Mouse (Mus musculus): ENCODE measurements around the gene Surf1. TPM values are rescaled to one million over a fixed set of nuclear protein-coding genes. Genes with fewer than 3 reads are reported as not detected.
A peak's percentile ranks its signal among the peaks of the same experiment; 100 is the strongest.

Gene Surf1
- 44.6 and 45.3 TPM in 2 replicates for polyA plus RNA-seq (2015; fragmentation: Nextera tagmentation; extraction: Ambion mirVana)

GRCm38 (mm10) chr2:26915927-26916728, at the start of gene Surf1, which contains the start of gene Surf2:
Gene Surf1, minus strand, starts transcription at chr2:26916530.
Gene Surf2, plus strand, starts transcription at chr2:26916367.
- Histone ChIP-seq H3K27ac (peak within 1 kb of the TSS; percentile 70), H3K36me3 (peaks cover 60% of the 10 kb centered on the region), H3K27me3 (no peaks in the 10 kb centered on the region), H3K9ac (peak within 1 kb of the TSS; percentile 64), H3K9me3 (replicated peaks) (no peaks in the 10 kb centered on the region), H3K4me2 (peak within 1 kb of the TSS; percentile 92), H3K4me3 (peak within 1 kb of the TSS; percentile 73), H3K4me1 (replicated peaks) (peaks cover 41% of the 10 kb centered on the region)
- ATAC-seq (replicated peaks; ENCODE audit: insufficient number of reproducible peaks, insufficient read depth, low FRiP score, low read depth): peak; percentile 53
- 2% methylated on average over 47 of the region's 47 CpGs for WGBS

GRCm38 (mm10) chr2:26964724-26965370, 48.5 kb upstream of the Surf1 start:
- Histone ChIP-seq H3K27ac (peak overlapping the region; percentile 99), H3K4me2 (peak overlapping the region; percentile 73), H3K9ac (peak overlapping the region; percentile 84), H3K27me3 (no peaks in the 10 kb centered on the region), H3K4me3 (peak overlapping the region; percentile 82), H3K4me1 (replicated peaks) (peaks cover 24% of the 10 kb centered on the region), H3K9me3 (replicated peaks) (no peaks in the 10 kb centered on the region), H3K36me3 (peaks cover 14% of the 10 kb centered on the region; the same call in 1 of the 2 replicates)
- no peak for ATAC-seq (replicated peaks; ENCODE audit: insufficient number of reproducible peaks, insufficient read depth, low FRiP score, low read depth)
- WGBS: 17% methylated on average over 14 of the region's 14 CpGs

GRCm38 (mm10) chr2:26963923-26964723, 47.8 kb upstream of the Surf1 start, which contains the start of gene Rexo4:
Gene Rexo4, minus strand, starts transcription at chr2:26964386.
- no peaks in the 10 kb centered on the region for H3K27me3 ChIP-seq
- under 1% methylated on average over 50 of the region's 50 CpGs for WGBS
- peaks cover 17% of the 10 kb centered on the region; the same call in 1 of the 2 replicates for H3K36me3 ChIP-seq
- H3K4me2 ChIP-seq: peak within 1 kb of the TSS; percentile 73
- H3K9ac ChIP-seq: peak within 1 kb of the TSS; percentile 84
- H3K9me3 ChIP-seq (replicated peaks): no peaks in the 10 kb centered on the region
- H3K4me1 ChIP-seq (replicated peaks): peaks cover 24% of the 10 kb centered on the region
- ATAC-seq (replicated peaks; ENCODE audit: insufficient number of reproducible peaks, insufficient read depth, low FRiP score, low read depth): peak; percentile 93
- peak within 1 kb of the TSS; percentile 82 for H3K4me3 ChIP-seq
- H3K27ac ChIP-seq: peak within 1 kb of the TSS; percentile 99

GRCm38 (mm10) chr2:26960756-26961155, 44.4 kb upstream of the Surf1 start:
- Histone ChIP-seq H3K4me1 (replicated peaks) (peaks cover 24% of the 10 kb centered on the region), H3K27me3 (no peaks in the 10 kb centered on the region), H3K4me3 (no peak overlapping the region), H3K9me3 (replicated peaks) (no peaks in the 10 kb centered on the region), H3K27ac (no peak overlapping the region), H3K9ac (no peak overlapping the region), H3K4me2 (no peak overlapping the region), H3K36me3 (peaks cover 49% of the 10 kb centered on the region)
- ATAC-seq (replicated peaks; ENCODE audit: insufficient number of reproducible peaks, insufficient read depth, low FRiP score, low read depth): no peak
- WGBS: 69% methylated on average over 4 of the region's 4 CpGs

- Histone ChIP-seq H3K4me1 (replicated peaks) (peaks cover 9% of the 10 kb centered on the region), H3K27me3 (no peaks in the 10 kb centered on the region), H3K27ac (no peak overlapping the region), H3K4me2 (no peak overlapping the region), H3K9ac (no peak overlapping the region), H3K4me3 (no peak overlapping the region), H3K9me3 (replicated peaks) (no peaks in the 10 kb centered on the region), H3K36me3 (peaks cover 79% of the 10 kb centered on the region)
- WGBS: 93% methylated on average over 2 of the region's 2 CpGs
- no peak for ATAC-seq (replicated peaks; ENCODE audit: insufficient number of reproducible peaks, insufficient read depth, low FRiP score, low read depth)
These were observed 41.1 kb upstream of the Surf1 start for GRCm38 (mm10) chr2:26957488-26957859.

- H3K4me2 ChIP-seq: no peak overlapping the region
- peaks cover 6% of the 10 kb centered on the region for H3K4me1 ChIP-seq (replicated peaks)
- 93% methylated on average over 12 of the region's 12 CpGs for WGBS
- H3K27me3 ChIP-seq: no peaks in the 10 kb centered on the region
- peaks cover 81% of the 10 kb centered on the region for H3K36me3 ChIP-seq
- no peak overlapping the region for H3K9ac ChIP-seq
- no peaks in the 10 kb centered on the region for H3K9me3 ChIP-seq (replicated peaks)
- no peak overlapping the region for H3K4me3 ChIP-seq
- no peak for ATAC-seq (replicated peaks; ENCODE audit: insufficient number of reproducible peaks, insufficient read depth, low FRiP score, low read depth)
- H3K27ac ChIP-seq: no peak overlapping the region
These were observed 40.6 kb upstream of the Surf1 start for GRCm38 (mm10) chr2:26956811-26957487.

GRCm38 (mm10) chr2:26954735-26955395, 38.5 kb upstream of the Surf1 start:
- no peak overlapping the region for H3K4me2 ChIP-seq
- H3K27me3 ChIP-seq: no peaks in the 10 kb centered on the region
- no peak overlapping the region for H3K9ac ChIP-seq
- no peak overlapping the region for H3K27ac ChIP-seq
- peaks cover 79% of the 10 kb centered on the region for H3K36me3 ChIP-seq
- ATAC-seq (replicated peaks; ENCODE audit: insufficient number of reproducible peaks, insufficient read depth, low FRiP score, low read depth): no peak
- H3K4me3 ChIP-seq: no peak overlapping the region
- WGBS: 90% methylated on average over 2 of the region's 2 CpGs
- no peaks in the 10 kb centered on the region for H3K4me1 ChIP-seq (replicated peaks)
- no peaks in the 10 kb centered on the region for H3K9me3 ChIP-seq (replicated peaks)

GRCm38 (mm10) chr2:26952866-26953265, 36.5 kb upstream of the Surf1 start:
- 82% methylated on average over 8 of the region's 8 CpGs for WGBS
- no peak for ATAC-seq (replicated peaks; ENCODE audit: insufficient number of reproducible peaks, insufficient read depth, low FRiP score, low read depth)
- Histone ChIP-seq H3K27ac (no peak overlapping the region), H3K4me2 (no peak overlapping the region), H3K4me1 (replicated peaks) (no peaks in the 10 kb centered on the region), H3K36me3 (peaks cover 65% of the 10 kb centered on the region), H3K9ac (no peak overlapping the region), H3K9me3 (replicated peaks) (no peaks in the 10 kb centered on the region), H3K4me3 (no peak overlapping the region), H3K27me3 (no peaks in the 10 kb centered on the region)

- Histone ChIP-seq H3K9me3 (replicated peaks) (no peaks in the 10 kb centered on the region), H3K27me3 (no peaks in the 10 kb centered on the region), H3K9ac (no peak overlapping the region), H3K36me3 (peaks cover 58% of the 10 kb centered on the region), H3K4me1 (replicated peaks) (no peaks in the 10 kb centered on the region), H3K4me2 (no peak overlapping the region), H3K4me3 (no peak overlapping the region), H3K27ac (no peak overlapping the region)
- no peak for ATAC-seq (replicated peaks; ENCODE audit: insufficient number of reproducible peaks, insufficient read depth, low FRiP score, low read depth)
- 92% methylated on average over 4 of the region's 4 CpGs for WGBS
These were observed 35.9 kb upstream of the Surf1 start for GRCm38 (mm10) chr2:26952193-26952592.

GRCm38 (mm10) chr2:26951346-26951905, 35.1 kb upstream of the Surf1 start:
- Histone ChIP-seq H3K27me3 (no peaks in the 10 kb centered on the region), H3K36me3 (peaks cover 51% of the 10 kb centered on the region)
- 88% methylated on average over 8 of the region's 8 CpGs for WGBS

More at GRCm38 (mm10) chr2:26951346-26951905, 35.1 kb upstream of the Surf1 start:
- Histone ChIP-seq H3K4me1 (replicated peaks) (no peaks in the 10 kb centered on the region), H3K9ac (no peak overlapping the region), H3K27ac (no peak overlapping the region), H3K9me3 (replicated peaks) (no peaks in the 10 kb centered on the region), H3K4me3 (no peak overlapping the region), H3K4me2 (no peak overlapping the region)
- ATAC-seq (replicated peaks; ENCODE audit: insufficient number of reproducible peaks, insufficient read depth, low FRiP score, low read depth): no peak

Measured in heart, embryonic 15.5 days (tissue).